Mouse (Mus musculus) urinary bladder, postnatal 14 days (tissue): ENCODE measurements around the gene Fbxw7.

Experiments used
- DNase-seq: peaks from one replicate; pipeline ENCODE4 v3.0.0; 2021; ENCODE audit warnings: low spot score

Fbxw7 gene

GRCm38 (mm10) chr3:84890983-84891382 is 75.9 kb downstream of the Fbxw7 start:
- DNase-seq, result no peak

GRCm38 (mm10) chr3:84897952-84898351 is 82.9 kb downstream of the Fbxw7 start:
- no peak for DNase-seq

GRCm38 (mm10) chr3:84906528-84906927 is 91.5 kb downstream of the Fbxw7 start:
- DNase-seq, result peak; percentile 22

- DNase-seq, result no peak
Observed at GRCm38 (mm10) chr3:84914284-84914683, 99.2 kb downstream of the Fbxw7 start.

GRCm38 (mm10) chr3:84917903-84918679 is 103.0 kb downstream of the Fbxw7 start:
- DNase-seq, result no peak

GRCm38 (mm10) chr3:84921704-84922420 is 106.8 kb downstream of the Fbxw7 start:
- DNase-seq, result peak; percentile 18

GRCm38 (mm10) chr3:84923256-84923655 is 108.2 kb downstream of the Fbxw7 start:
- DNase-seq, result no peak

- DNase-seq, result no peak
Observed at GRCm38 (mm10) chr3:84923670-84924069, 108.6 kb downstream of the Fbxw7 start.

GRCm38 (mm10) chr3:84925229-84925628 is 110.2 kb downstream of the Fbxw7 start:
- no peak for DNase-seq

GRCm38 (mm10) chr3:84926140-84926539 is 111.1 kb downstream of the Fbxw7 start:
- no peak for DNase-seq

GRCm38 (mm10) chr3:84927168-84927794 is 112.2 kb downstream of the Fbxw7 start:
- DNase-seq, result no peak

GRCm38 (mm10) chr3:84927901-84928300 is 112.8 kb downstream of the Fbxw7 start:
- DNase-seq, result no peak

- no peak for DNase-seq
Observed at GRCm38 (mm10) chr3:84929171-84929570, 114.1 kb downstream of the Fbxw7 start.

- no peak for DNase-seq
Observed at GRCm38 (mm10) chr3:84930683-84931082, 115.6 kb downstream of the Fbxw7 start.

GRCm38 (mm10) chr3:84935729-84936128 is 120.7 kb downstream of the Fbxw7 start:
- DNase-seq, result no peak

GRCm38 (mm10) chr3:84936252-84936651 is 121.2 kb downstream of the Fbxw7 start:
- no peak for DNase-seq

- DNase-seq, result no peak
Observed at GRCm38 (mm10) chr3:84936956-84937355, 121.9 kb downstream of the Fbxw7 start.

GRCm38 (mm10) chr3:84937360-84938355 is 122.6 kb downstream of the Fbxw7 start:
- no peak for DNase-seq

- no peak for DNase-seq
Observed at GRCm38 (mm10) chr3:84944933-84945332, 129.9 kb downstream of the Fbxw7 start.

- no peak for DNase-seq
Observed at GRCm38 (mm10) chr3:84946381-84946780, 131.3 kb downstream of the Fbxw7 start.

- DNase-seq, result no peak
Observed at GRCm38 (mm10) chr3:84949387-84949786, 134.3 kb downstream of the Fbxw7 start.

GRCm38 (mm10) chr3:84951698-84952097 is 136.6 kb downstream of the Fbxw7 start:
- DNase-seq, result no peak
